ENCODE assay signal across 9 mouse cellular contexts in genomic region chr1:189022925-189023700, GRCm38 (mm10). TPM values are rescaled to one million over a fixed set of nuclear protein-coding genes. Genes with fewer than 3 reads are reported as not detected.
A peak's percentile ranks its signal among the peaks of the same experiment; 100 is the strongest.
DNase-seq lines count a peak whose midpoint lies in the region; ATAC-seq and TF ChIP-seq lines count a peak whose summit lies in the region.
"Had no signal": no experiment of that assay in that cellular context is flagged by ENCODE, and none has a peak within 500 bp of the region (broad histone marks: within the 10 kb centered on the region; RNA-seq: fewer than 3 reads in every experiment).

No protein-coding gene starts in this region.

- H3K9ac ChIP-seq in limb, embryonic 14.5 days (ENCODE audit: low read depth, low read length, severe bottlenecking), result no peak overlapping the region

- H3K36me3 ChIP-seq in limb, embryonic 14.5 days (ENCODE audit: control insufficient read depth, insufficient read depth, low read length), result no peaks in the 10 kb centered on the region
- H3K36me3 ChIP-seq in limb, embryonic 10.5 days, result no peaks in the 10 kb centered on the region

- TF ChIP-seq CTCF in cerebellum, adult 2 months (IDR thresholded peaks at IDR 0.05; ENCODE audit: borderline replicate concordance, insufficient read depth, low read depth, low read length), result peak; percentile 58; the same call in 1 of the 2 replicates

- DNase-seq in cerebellum, adult 2 months, result no peak
- no peak for DNase-seq in cerebellum, postnatal 14 days
- peak; percentile 75 for DNase-seq in limb, embryonic 14.5 days (ENCODE audit: low spot score)
- DNase-seq in limb, embryonic 10.5 days (ENCODE audit: low spot score), result no peak
- peak; percentile 43 for DNase-seq in adipocyte (ENCODE audit: low spot score)
- DNase-seq in mesoderm, embryonic 11.5 days (ENCODE audit: low read depth, low spot score), result peak; percentile 20
- DNase-seq in thymus, adult 18-20 months, result no peak
- DNase-seq in right cerebral cortex, postnatal 10 days (ENCODE audit: low spot score in 2 of 2), result no peak
- DNase-seq: gastrocnemius, postnatal 36 days had no signal

- no peak overlapping the region for H3K4me2 ChIP-seq in limb, embryonic 14.5 days (replicated peaks; ENCODE audit: low read depth, low read length, severe bottlenecking)

- no peak for TF ChIP-seq POLR2A in cerebellum, adult 2 months (IDR thresholded peaks at IDR 0.05; ENCODE audit: borderline replicate concordance, insufficient read depth, low read length)
- no peak for TF ChIP-seq POLR2A in limb, embryonic 14.5 days (IDR thresholded peaks at IDR 0.05; ENCODE audit: borderline replicate concordance, extremely low read depth, insufficient read depth, insufficient read length)

- no peak overlapping the region for H3K27ac ChIP-seq in cerebellum, adult 2 months (ENCODE audit: insufficient read depth, low read length)
- no peak overlapping the region for H3K27ac ChIP-seq in limb, embryonic 14.5 days (replicated peaks; ENCODE audit: low read depth, low read length)
- H3K27ac ChIP-seq in limb, embryonic 10.5 days, result no peak overlapping the region

- no peak overlapping the region for H3K4me3 ChIP-seq in cerebellum, adult 2 months (replicated peaks; ENCODE audit: insufficient read depth, low read depth, low read length)
- H3K4me3 ChIP-seq in limb, embryonic 14.5 days (replicated peaks; ENCODE audit: low read length), result no peak overlapping the region
- no peak overlapping the region for H3K4me3 ChIP-seq in limb, embryonic 10.5 days

- no peaks in the 10 kb centered on the region for H3K27me3 ChIP-seq in cerebellum, adult 2 months (ENCODE audit: control insufficient read depth, insufficient read depth, low read length)
- H3K27me3 ChIP-seq in limb, embryonic 14.5 days (ENCODE audit: control insufficient read depth, insufficient read depth, low read length), result no peaks in the 10 kb centered on the region
- no peaks in the 10 kb centered on the region for H3K27me3 ChIP-seq in limb, embryonic 10.5 days (ENCODE audit: low read depth, poor library complexity, severe bottlenecking)

- H3K9me3 ChIP-seq in limb, embryonic 14.5 days (ENCODE audit: control insufficient read depth, low read length), result no peaks in the 10 kb centered on the region
- H3K9me3 ChIP-seq in limb, embryonic 10.5 days (replicated peaks), result no peaks in the 10 kb centered on the region

- 33% methylated on average over 7 of the region's 7 CpGs for WGBS in cerebellum, adult 2 months
- WGBS in limb, embryonic 14.5 days, result 44% methylated on average over 7 of the region's 7 CpGs
- 58% methylated on average over 7 of the region's 7 CpGs for WGBS in limb, embryonic 10.5 days

- ATAC-seq in limb, embryonic 14.5 days (ENCODE audit: low FRiP score, low read depth), result no peak

- no peaks in the 10 kb centered on the region for H3K4me1 ChIP-seq in cerebellum, adult 2 months (ENCODE audit: control insufficient read depth, insufficient read depth, low read length)
- no peaks in the 10 kb centered on the region for H3K4me1 ChIP-seq in limb, embryonic 14.5 days (ENCODE audit: control insufficient read depth, insufficient read depth, low read length)
- no peaks in the 10 kb centered on the region for H3K4me1 ChIP-seq in limb, embryonic 10.5 days

RNA-seq across cellular contexts. Expression of gene Kctd3, which starts 15.5 kb away (rescaled TPM):
- polyA plus RNA-seq in cerebellum, adult 2 months (2012; rRNA removed), result 96.6 and 99.9 TPM in 2 replicates
- 61.8 and 79.0 TPM in 2 replicates for polyA plus RNA-seq in limb, embryonic 14.5 days (2012; rRNA removed)
- 35.4 and 38.3 TPM in 2 replicates for polyA plus RNA-seq in limb, embryonic 14.5 days (2014; fragmentation: Nextera tagmentation; extraction: Ambion mirVana)
- polyA plus RNA-seq in limb, embryonic 10.5 days (2016; fragmentation: Nextera tagmentation; extraction: Ambion mirVana), result 28.5 and 32.6 TPM in 2 replicates

Comparison
In these comparisons a context has a peak if more than half of its experiments do, and no peak if none do; other contexts are left out.
1. DNase-seq: peak in limb, embryonic 14.5 days (single experiment), adipocyte (single experiment) and mesoderm, embryonic 11.5 days (single experiment); none in cerebellum, adult 2 months (0 of 2), cerebellum, postnatal 14 days (0 of 2), limb, embryonic 10.5 days (single experiment), thymus, adult 18-20 months (0 of 2) and right cerebral cortex, postnatal 10 days (0 of 2).